Mouse (Mus musculus) kidney, postnatal 25 days (tissue): ENCODE measurements at regions not wholly inside any gene's neighbourhood (a gene's known extent, or its start where the extent isn't known, plus 50 kb on each side); places are given as distances from the start of the nearest gene placed in this dataset.
"Not testable (repeated sequence)": the region's sequence is repeated elsewhere in the genome, so short reads cannot be mapped to it uniquely, and the experiment has no call there.

Source experiments
- DNase-seq, 2 experiments: peaks; one replicate each; pipeline ENCODE4 v3.0.0; 2021; ENCODE audit warnings: mixed read lengths in 2 of 2

DNA sequence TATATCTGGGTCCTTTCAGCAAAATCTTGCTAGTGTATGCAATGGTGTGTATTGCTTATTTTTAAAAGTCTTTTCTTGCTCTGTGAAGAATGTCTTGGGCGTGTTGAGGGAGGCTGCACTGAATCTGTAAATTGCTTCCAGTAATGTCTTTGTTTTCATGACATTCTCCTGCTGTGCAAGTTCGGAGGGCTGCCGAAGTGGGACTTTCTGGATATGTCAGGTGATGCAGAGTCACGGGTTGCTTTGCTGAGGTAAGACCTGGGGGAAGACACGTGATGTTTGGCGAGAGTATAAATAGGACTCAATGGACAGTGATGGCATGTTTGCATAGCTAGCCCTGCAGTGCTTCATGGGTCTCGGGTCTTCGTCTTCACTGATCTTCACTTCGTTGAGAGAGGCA, 329.2 kb upstream of the Nr5a2 start:
- no peak for DNase-seq

DNA sequence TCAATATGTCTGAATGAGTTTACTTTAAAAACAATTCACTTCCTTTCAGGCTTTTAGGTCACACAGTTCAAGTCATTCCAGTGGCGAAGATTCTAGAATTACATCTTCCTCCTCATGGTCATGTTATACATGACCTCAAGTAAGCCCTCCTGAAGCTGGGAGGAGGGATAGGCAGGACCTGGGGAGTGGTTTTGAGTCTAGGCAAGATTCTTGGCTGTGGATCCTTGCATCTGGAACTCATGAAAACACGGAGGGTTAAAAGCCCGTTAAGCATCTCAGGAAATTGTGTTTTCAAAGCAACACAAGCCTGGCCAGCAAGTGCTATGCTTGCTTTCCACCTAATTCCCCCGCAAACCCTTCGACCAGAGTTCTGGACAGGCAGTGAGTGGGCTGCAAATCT, 323.0 kb upstream of the Nr5a2 start:
- no peak for DNase-seq

DNA sequence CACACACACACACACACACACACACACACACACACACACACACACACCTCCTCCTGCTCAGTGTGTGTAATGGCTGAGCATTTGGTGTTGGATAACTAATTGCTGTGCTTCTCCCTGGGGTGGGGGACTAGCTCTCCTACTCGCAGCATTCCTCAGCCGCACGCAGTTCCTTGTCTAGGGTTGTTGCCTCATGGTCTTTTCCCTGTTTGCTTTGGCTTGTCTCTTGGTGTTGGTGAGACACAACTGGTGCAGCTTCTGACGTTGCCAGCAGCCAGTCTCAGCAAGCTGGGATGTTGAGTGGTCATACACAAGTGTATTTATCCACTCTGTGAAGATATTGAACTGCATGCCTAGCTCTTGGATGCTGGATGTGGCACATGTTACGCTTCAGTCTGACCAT, 322.2 kb upstream of the Nr5a2 start:
- no peak for DNase-seq

DNA sequence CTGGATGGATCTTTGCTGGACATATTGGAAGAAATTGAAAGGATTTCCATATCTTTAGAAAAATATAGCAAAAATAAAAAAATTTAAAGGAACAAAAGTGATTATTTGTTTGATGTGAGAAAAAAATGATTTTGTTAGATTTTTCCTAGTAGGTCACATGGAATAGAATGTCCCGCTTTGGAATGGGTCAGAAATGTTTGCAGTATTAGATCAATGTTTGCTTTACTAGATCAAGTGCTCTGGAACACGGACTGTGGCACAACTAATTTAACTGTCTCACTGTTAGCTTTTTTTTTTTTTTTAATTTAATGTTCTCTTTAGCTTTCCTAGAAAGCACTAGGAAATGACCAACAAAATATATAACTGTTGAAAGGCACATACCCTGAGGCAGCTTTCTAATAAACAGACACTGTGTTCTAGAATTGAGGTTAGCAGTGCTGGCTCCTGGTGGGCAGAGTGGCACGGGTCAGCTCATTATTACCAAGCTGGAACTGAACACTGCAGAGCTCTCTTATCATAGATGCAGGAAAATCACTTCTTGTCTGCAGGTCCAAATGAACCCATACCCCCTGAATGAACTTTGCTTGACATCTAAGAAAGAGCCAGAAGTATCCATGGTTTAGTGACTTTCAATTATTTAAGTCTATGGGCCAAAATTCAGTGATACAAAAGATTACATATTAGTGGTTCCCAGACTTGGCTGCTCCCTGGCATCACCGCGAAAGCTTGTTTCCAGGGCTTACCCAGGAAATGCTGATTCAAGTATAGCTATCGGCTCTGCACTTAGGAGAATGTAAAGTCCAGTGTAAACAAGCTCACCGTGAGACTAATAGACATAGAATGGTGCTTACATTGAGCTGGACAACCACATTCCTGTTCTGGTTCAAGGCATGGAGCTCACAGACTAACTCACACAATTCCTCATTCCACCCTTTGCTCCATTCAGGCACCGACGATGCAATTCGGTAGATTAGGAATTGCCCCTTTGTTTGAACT, 320.4 kb upstream of the Nr5a2 start:
- DNase-seq = no peak

DNA sequence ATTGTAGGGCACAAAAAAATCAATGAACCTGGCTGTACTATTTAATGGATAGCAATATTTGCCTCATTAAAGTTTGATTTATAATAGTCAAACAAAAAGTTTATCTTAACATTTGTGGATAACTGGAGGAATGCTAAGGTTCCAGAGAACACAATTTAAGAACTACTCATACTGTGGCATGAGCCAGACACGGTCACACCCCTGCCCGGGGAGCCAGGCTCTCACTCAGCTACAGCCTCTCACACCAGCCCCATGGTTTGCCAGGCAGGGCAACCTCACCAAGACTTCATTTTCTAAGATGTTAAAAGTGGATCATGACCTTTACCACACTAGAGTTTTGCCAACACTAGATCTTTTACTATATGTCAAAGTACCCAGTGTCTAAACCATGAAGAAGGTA, 319.7 kb upstream of the Nr5a2 start:
- DNase-seq = no peak

DNA sequence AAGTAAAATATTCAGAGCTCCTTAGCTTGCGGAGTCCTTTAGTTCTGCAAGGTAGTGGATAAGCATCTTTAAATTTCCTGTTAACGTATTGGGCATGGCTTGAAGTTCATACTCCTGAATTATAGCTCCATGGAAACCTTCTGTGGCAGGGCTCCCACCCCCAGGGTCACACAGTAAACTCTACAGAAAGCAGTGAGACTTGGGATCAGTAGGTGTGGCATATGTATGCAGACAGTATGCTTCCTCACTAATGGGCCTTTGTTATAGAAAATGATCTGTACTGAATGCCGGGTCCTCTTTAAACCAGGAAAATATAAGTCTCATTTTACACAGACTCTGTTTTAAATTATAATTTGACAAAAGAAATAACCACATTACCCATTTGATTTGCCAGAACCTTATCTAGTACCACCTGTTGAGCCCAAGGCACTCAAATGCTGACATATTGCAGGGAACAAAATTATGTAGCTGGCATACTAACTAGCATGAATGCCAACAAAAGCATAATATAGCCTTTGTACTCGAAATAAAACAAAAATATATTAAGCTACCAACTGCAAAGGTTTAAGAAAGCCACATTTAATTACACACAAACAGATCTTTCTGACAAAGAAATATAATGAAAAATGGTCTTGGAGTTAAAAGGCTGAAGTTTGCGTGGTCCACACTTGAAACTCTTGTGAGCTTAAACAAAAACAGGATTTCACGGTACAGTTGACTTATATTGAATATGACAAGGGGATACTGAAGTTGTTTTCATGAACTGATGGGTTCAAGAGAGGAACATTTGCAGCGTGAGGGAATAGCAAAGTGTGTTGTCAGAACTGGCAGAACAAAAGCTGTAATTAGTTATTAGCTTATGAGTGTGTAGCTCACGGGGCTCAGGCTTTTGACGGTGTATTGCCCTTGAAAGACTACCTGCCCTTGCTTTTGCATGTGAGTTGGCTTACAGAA, 310.7 kb upstream of the Nr5a2 start:
- no peak for DNase-seq

DNA sequence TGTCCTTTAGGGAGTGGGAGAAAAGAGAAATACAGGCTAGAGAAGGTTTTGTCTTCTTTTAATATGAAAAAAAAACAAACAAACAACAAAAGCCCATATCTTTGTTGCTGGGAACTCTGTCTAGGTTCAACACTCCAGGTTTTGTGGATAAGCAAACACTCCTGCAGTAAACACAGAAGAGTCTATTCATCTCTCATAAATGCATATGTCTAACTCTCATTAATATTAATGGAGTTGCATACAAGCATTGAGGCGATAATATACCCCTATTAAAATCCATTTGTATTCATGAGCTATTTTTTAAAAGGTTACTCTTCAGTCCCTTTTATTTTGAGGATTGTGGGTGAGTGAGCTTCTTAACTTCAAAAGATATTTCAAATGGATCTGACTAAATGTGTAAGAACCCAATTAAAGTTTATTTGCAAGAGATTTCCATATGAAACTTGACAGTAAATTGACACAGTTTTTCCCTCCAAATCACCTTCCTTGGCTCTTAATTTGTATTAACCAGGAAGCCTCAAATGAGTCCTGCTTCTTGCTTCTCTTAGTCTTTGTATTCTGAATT, 302.6 kb upstream of the Nr5a2 start:
- no peak for DNase-seq

DNA sequence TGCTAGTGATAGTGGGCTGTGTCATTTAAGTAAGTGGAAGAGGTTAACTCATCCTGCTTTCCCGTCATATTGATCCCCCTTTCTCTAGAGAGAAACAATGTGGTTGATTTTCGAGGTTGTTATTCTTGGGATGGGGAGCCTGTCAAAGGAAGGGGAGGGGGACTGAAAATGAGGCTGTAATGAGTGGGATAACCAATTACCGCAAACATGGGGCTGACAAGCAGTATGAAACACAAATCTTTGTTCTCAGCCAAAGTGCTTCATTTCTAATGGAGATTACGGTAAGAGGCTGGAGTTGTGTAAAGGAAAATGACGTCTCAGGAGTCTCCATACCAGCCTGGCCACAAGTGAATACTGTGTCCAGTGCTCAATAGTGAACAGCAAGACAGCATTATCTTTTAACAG, 301.9 kb upstream of the Nr5a2 start:
- no peak for DNase-seq

DNA sequence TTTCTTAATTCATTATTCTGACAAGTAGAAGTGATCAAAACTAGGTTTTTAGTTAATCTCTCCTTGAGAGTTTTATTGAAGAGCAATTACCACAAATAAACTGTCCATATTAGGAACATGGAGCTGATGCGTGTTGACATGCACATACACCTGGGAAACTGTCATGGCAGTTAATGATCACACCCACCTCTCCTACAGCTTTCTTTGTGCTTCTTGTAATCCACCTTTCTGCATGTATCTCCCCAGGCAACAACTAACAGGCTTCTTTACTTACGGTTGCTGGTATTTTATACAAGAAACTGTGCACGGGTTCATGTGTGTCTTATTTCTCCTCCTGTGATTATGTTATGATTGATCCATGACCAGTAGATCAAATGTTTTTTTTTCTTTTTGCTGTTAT, 296.0 kb upstream of the Nr5a2 start:
- DNase-seq = no peak

DNA sequence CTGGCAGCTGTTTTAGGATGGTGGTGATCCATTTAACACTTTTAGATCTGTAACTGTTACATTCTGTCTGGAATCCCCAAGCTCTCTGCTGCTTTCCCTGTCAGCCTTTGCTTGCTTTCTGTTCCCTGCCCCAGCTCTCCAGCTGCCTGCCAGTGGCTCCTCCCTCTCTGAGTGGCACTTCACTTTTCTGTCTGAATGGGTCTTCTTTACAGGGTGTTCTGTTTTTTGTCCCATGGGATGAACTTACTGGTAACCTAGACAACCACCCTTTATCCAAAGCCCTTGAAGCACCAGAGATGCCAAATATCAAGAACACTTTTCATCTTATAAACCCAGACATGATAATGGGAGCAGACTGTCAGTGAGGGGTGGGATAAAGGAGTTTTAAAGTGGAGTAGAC, 294.8 kb upstream of the Nr5a2 start:
- DNase-seq = no peak

DNA sequence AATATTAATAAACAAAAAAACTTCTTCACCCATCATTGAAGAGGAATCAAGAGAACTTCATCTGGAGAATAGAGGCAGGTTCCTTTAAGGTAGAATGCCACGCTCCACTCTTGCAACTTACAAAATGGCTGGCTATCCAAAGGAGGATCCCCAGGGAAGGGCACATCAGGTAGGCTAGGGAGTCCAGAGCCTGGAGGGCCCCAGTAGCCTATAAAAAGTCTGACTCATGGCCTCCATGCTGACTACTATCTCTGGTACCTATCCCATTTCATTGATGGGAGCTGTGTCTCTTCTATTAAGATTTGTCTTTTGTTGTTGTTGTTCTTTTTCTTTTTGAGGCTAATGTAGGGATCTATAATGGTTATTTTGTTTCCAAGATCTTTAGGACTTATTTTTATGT, 294.4 kb upstream of the Nr5a2 start:
- no peak for DNase-seq

DNA sequence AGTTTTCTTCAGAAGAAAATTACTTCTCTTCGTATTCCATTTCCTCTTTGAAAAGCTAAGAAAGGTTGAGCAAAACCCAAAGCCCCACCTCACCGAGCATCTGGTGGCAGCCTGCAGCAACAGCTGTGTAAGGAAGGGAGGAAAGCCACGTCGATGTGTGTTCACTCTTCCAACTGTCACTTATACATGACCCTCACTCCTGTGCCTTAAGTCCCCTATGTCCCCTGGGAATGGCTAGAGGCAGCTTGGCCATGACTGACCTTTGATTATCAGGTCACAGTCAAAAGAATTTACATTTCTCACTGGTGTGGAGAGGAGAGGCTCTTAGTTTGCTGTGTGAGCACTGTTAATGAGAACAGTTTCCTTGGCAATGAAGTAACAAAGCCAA, 266.8 kb upstream of the Nr5a2 start:
- no peak for DNase-seq

DNA sequence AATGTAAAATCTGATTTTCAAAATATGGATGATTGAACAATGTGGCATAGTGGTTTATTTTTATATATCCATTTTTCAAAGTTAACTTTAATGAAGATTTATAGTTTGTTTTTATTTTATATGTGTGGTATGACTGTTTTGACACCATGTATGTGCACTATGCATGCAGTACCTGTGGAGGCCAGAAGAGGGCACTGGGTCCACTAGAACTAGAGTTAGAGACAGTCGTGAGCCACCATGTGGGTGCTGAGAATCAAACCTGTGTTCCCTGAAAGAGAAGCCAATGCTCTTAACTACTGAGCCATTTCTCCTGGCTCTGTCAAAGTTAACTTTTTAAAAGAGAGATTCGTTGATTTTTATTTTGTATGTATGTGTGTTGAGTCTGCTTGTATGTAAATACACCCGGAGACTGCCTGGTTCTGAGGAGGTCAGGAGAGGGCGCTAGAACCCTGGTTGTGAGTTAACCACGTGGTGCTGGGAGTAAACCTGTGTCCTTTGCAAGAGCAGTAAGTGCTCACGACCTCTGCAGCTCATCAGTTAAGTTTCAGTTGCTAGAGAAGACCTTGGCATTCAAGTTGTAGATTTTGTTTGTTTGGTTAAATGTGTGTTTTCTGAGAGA, 266.3 kb upstream of the Nr5a2 start:
- DNase-seq = peak in 1 of 2 experiments; percentile 43

DNA sequence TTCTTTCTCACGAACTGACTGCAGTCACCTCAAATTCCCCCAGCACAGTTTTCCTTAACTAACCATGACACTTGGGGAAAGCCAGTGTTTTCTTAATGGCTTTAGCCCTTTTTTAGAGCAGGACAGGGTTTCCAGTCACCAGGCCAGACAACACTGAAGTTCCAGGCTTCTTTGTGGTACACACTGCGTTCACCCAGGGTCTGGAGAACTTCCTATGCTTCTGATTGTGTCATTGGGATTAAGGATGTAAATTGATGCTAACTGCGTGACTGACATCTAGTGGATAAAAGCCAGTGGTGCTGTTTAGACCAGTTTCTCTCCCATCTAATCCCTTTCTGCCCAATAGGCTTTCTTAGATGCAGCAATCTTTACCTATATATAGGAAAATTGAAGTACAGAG, 265.2 kb upstream of the Nr5a2 start:
- peak in 1 of 2 experiments; percentile 37 for DNase-seq

DNA sequence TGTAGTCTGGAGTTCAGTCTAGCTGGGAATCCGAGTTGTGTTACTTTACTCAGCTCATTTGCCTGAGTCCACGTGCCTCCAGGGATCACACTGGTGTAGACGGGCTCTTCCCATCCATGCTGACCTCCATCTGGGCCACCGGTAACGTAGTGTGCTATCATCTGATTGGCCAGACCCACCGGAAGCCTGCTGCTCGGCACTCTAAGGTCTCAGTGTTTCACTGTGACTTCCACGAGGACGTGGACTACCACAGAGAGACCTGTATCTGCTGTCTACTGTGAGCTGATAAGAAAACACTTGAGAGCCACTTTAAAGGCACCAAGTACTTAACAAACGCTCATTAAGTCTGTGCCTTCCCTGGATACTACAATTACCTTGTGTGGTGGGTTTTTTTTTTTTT, 262.8 kb upstream of the Nr5a2 start:
- DNase-seq = no peak

DNA sequence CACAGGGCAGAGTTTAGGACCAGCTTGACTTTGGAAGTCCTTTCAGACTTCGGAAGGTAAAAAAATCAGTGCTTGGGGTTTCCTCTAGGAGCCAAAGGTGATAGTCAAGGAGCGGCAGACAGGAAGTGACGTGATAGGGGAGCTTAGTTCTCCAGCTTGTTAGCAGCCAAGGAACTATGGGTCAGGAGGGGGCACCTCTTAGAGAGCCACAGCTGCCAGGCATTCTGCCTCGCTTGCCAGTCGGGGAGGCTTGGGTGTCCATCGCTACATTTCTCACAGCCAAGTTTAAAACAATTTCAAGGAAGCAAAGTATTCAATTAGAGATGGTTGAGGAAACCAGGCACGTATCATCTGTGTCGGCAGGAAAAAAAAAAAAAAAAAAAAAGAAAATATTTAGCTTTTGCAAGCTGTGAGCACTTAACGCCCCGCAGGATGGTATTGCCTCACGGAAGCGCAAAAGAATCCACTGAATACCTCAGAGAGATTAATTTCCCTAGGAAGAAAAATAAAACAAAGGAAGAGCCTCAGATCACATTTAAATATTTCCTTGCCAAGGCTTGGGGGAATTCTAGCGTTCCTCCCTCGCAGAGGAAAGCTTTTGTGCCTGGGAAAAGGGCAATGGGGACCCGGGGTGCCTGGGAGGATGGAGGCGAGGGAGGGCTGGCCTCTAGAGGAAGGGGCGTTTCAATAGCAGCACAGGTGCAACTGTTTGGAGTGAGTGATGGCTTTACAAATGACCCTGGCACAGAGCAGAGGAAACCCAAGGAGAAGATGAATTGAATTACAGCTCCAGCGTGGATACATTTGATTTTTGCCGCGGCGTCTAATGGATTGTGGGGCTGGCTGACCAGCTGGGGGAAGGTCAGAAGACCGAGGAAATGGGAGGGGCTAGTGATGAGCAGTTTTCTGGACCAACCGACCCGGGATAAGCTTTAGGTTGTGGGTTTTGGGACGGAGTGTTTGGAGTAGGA, 261.1 kb upstream of the Nr5a2 start:
- peak in 1 of 2 experiments; percentile 24 for DNase-seq

DNA sequence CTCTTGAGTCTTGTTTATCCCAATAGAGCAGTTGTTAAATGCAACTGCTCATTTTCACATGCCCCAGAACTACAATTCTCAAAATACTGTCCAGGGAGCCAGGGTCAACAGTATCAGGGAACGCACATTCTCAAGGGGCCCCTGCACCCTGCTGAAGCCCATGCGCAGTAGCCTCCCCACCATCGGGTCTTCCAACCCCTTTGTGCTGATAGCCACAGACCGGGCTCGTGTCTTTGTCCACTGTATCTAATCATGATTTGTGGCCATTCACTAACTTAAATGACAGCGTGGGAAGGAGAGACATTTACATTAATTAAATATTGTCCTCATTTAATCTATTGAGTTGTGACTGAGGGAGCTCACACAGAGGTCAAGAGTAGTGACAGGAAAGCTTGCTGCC, 260.0 kb upstream of the Nr5a2 start:
- DNase-seq = no peak

DNA sequence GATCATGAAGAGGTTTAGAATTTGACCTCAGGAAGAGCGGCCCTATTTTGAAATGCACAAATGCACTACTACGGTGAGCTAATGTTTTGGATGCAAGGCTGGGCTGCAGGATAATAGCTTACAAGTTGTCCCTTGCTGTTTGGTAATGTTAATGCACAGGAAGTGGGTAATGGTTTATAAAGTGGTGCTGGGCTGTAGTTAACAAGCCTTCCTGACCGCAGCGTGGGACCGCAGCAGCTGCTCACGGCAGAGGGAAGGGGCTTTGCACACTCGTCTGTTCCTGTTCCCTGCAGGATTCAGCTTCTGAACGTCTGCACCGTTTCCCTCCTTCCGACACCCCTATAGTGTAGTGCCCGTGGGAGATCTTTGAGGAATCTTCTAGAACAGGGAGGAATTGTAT, 258.4 kb upstream of the Nr5a2 start:
- DNase-seq = no peak

DNA sequence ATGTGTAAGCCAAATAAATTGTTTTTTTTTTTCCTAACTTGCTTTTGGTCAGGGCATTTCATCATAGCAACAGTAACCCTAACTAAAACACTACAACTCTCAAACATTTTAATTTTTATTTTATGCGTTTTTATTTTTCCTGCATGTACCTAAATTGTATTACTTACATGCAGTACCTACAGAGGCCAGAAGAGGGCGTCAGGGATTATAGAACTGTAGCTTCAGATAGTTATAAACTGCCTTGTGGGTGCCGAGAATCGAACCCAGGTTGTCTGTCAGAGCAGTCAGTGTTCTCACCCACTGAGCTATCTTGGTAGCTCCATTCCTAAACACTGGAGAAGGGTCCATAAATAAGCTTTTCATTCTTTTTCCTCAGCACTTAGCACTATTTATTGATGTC, 257.8 kb upstream of the Nr5a2 start:
- DNase-seq = peak in 1 of 2 experiments; percentile 20

DNA sequence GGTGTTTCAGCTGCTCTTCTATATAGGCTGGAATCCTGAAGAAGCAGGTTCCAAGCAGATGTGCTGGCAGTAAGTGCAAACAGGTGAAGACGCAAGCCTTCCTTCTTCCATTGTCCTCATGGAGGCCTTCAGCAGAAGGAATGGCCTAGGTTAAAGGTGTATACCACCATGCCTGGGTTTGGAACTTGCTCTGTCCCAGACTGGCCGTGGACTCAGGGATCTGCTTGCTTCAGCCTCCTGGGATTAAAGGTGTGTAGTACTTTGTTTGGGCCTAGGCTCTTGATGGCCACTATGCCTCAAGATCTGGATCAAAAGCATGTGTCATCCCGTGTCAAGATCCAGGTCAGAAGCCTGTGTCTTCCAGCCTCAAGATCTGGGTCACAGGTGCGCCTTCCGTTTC, 257.0 kb upstream of the Nr5a2 start:
- no peak for DNase-seq

DNA sequence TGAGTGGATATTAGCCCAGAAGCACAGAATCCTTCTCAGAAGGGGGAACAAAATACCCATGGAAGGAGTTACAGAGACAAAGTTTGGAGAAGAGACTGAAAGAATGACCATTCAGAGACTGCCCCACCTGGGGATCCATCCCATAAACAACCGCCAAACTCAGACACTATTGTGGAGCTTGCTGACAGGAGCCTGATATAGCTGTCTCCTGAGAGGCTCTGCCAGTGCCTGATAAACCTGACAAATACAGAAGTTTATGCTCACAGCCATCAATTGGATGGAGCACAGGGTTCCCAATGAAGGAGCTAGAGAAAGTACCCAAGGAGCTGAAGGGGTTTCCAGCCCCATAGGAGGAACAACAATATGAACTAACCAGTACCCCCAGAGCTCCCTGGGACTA, 254.1 kb upstream of the Nr5a2 start:
- DNase-seq = not testable (repeated sequence)

DNA sequence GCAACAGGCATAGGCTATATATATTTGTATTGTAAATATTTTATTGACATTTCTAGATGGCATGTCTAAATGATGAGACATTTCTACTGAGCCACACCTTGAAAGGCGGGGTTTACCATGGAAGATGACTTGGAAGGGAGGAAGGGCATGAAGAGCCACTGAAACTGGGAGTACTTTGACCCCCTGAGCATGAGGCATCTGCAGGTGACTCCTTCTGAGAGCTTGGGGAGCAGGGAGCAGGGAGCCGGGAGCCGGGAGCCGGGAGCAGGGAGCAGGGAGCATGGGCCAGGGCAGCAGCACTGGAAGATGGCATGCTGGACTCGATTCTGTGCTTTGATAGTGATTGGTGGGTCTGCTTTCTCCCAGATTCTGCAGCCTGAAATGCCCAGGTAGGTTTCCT, 253.5 kb upstream of the Nr5a2 start:
- DNase-seq = peak in 1 of 2 experiments; percentile 42
